Mouse (Mus musculus): ENCODE data around the gene Tnr. TPM values are rescaled to one million over a fixed set of nuclear protein-coding genes. Genes with fewer than 3 reads are reported as not detected.

Gene Tnr
- polyA plus RNA-seq, 1 experiment: 0.03 TPM

DNA sequence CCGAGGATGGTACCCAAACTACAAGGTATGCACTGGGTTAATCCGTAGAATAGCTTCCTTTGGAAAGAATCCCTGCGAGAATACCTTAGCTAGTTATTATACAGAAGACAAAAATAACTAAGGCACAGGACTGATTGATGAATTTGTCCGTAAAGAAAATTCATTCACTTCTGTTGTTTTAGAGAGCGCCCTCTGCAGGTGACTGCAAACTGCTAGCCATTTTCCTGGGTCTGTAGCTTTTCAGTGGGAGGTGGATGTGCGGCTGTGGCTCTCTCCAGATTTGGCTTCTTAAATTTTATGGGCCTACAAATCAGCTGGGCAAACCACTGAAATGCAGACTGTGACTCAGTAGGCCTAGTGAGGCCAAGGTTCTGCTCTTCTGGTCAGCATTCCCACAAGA lies 42.5 kb downstream of the Tnr start:
- WGBS: 80% methylated on average over 6 of the region's 6 CpGs
- no peaks in the 10 kb centered on the region for H3K4me1 ChIP-seq (ENCODE audit: control insufficient read depth, insufficient read depth, low read length)
- no peak overlapping the region for H3K4me3 ChIP-seq (ENCODE audit: insufficient read depth, low read depth, low read length)
- no peak for TF ChIP-seq POLR2A (IDR thresholded peaks at IDR 0.05; ENCODE audit: low read depth, low read length)
- no peak for TF ChIP-seq CTCF (conservative IDR thresholded peaks at IDR 0.05; ENCODE audit: insufficient read depth, insufficient read length, low read depth, low read length)
- H3K36me3 ChIP-seq (ENCODE audit: control insufficient read depth, insufficient read depth, low read length): no peaks in the 10 kb centered on the region
- H3K27me3 ChIP-seq (replicated peaks; ENCODE audit: control insufficient read depth, insufficient read depth, low read length): no peaks in the 10 kb centered on the region
- no peak overlapping the region for H3K27ac ChIP-seq (ENCODE audit: insufficient read depth, low read depth, low read length)
- no peak for DNase-seq

- no peak for DNase-seq
- Histone ChIP-seq H3K27me3 (replicated peaks; ENCODE audit: control insufficient read depth, insufficient read depth, low read length) (no peaks in the 10 kb centered on the region), H3K4me3 (ENCODE audit: insufficient read depth, low read depth, low read length) (no peak overlapping the region), H3K36me3 (ENCODE audit: control insufficient read depth, insufficient read depth, low read length) (no peaks in the 10 kb centered on the region), H3K4me1 (ENCODE audit: control insufficient read depth, insufficient read depth, low read length) (no peaks in the 10 kb centered on the region), H3K27ac (ENCODE audit: insufficient read depth, low read depth, low read length) (no peak overlapping the region)
- TF ChIP-seq CTCF (conservative IDR thresholded peaks at IDR 0.05; ENCODE audit: insufficient read depth, insufficient read length, low read depth, low read length): no peak
- TF ChIP-seq POLR2A (IDR thresholded peaks at IDR 0.05; ENCODE audit: low read depth, low read length): no peak
- 67% methylated on average over 7 of the region's 7 CpGs for WGBS
Observed at GRCm38 (mm10) chr1:159567171-159567570, 43.6 kb downstream of the Tnr start.

DNA sequence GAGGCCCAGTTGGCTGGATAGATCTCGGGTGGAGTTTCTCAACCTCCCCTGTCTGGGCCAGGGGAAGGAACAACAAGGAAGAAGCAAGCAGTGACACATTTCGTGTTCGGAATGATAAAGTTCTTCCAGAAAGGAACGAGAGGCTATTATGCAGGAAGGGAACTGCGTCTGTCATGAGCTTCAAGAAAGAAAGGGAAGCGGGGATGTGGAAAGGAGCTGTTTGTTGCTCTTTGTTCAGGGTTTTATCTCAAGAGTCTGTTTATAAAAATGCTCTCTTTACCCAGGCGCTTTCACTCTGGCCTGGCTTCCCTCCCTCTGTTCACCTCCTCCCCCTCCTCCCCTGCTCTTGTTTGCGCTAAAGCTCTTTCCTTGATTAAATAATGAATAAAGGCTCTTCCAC lies 46.7 kb downstream of the Tnr start:
- 42% methylated on average over 8 of the region's 8 CpGs for WGBS
- Histone ChIP-seq H3K36me3 (ENCODE audit: control insufficient read depth, insufficient read depth, low read length) (no peaks in the 10 kb centered on the region), H3K27me3 (replicated peaks; ENCODE audit: control insufficient read depth, insufficient read depth, low read length) (no peaks in the 10 kb centered on the region), H3K4me1 (ENCODE audit: control insufficient read depth, insufficient read depth, low read length) (no peaks in the 10 kb centered on the region), H3K27ac (ENCODE audit: insufficient read depth, low read depth, low read length) (no peak overlapping the region), H3K4me3 (ENCODE audit: insufficient read depth, low read depth, low read length) (no peak overlapping the region)
- DNase-seq: no peak
- no peak for TF ChIP-seq CTCF (conservative IDR thresholded peaks at IDR 0.05; ENCODE audit: insufficient read depth, insufficient read length, low read depth, low read length)
- TF ChIP-seq POLR2A (IDR thresholded peaks at IDR 0.05; ENCODE audit: low read depth, low read length): no peak

GRCm38 (mm10) chr1:159570831-159571230 lies 47.3 kb downstream of the Tnr start:
- no peaks in the 10 kb centered on the region for H3K4me1 ChIP-seq (ENCODE audit: control insufficient read depth, insufficient read depth, low read length)
- H3K4me3 ChIP-seq (ENCODE audit: insufficient read depth, low read depth, low read length): no peak overlapping the region
- H3K27ac ChIP-seq (ENCODE audit: insufficient read depth, low read depth, low read length): no peak overlapping the region
- no peaks in the 10 kb centered on the region for H3K36me3 ChIP-seq (ENCODE audit: control insufficient read depth, insufficient read depth, low read length)
- WGBS: 70% methylated on average over 2 of the region's 2 CpGs
- no peak for TF ChIP-seq CTCF (conservative IDR thresholded peaks at IDR 0.05; ENCODE audit: insufficient read depth, insufficient read length, low read depth, low read length)
- TF ChIP-seq POLR2A (IDR thresholded peaks at IDR 0.05; ENCODE audit: low read depth, low read length): no peak
- H3K27me3 ChIP-seq (replicated peaks; ENCODE audit: control insufficient read depth, insufficient read depth, low read length): no peaks in the 10 kb centered on the region
- DNase-seq: no peak

GRCm38 (mm10) chr1:159571951-159572350 lies 48.4 kb downstream of the Tnr start:
- no peak overlapping the region for H3K4me3 ChIP-seq (ENCODE audit: insufficient read depth, low read depth, low read length)
- H3K27me3 ChIP-seq (replicated peaks; ENCODE audit: control insufficient read depth, insufficient read depth, low read length): no peaks in the 10 kb centered on the region
- 89% methylated on average over 3 of the region's 3 CpGs for WGBS
- H3K4me1 ChIP-seq (ENCODE audit: control insufficient read depth, insufficient read depth, low read length): no peaks in the 10 kb centered on the region
- H3K27ac ChIP-seq (ENCODE audit: insufficient read depth, low read depth, low read length): no peak overlapping the region
- DNase-seq: no peak
- no peaks in the 10 kb centered on the region for H3K36me3 ChIP-seq (ENCODE audit: control insufficient read depth, insufficient read depth, low read length)
- TF ChIP-seq POLR2A (IDR thresholded peaks at IDR 0.05; ENCODE audit: low read depth, low read length) (no peak), CTCF (conservative IDR thresholded peaks at IDR 0.05; ENCODE audit: insufficient read depth, insufficient read length, low read depth, low read length) (no peak)

DNA sequence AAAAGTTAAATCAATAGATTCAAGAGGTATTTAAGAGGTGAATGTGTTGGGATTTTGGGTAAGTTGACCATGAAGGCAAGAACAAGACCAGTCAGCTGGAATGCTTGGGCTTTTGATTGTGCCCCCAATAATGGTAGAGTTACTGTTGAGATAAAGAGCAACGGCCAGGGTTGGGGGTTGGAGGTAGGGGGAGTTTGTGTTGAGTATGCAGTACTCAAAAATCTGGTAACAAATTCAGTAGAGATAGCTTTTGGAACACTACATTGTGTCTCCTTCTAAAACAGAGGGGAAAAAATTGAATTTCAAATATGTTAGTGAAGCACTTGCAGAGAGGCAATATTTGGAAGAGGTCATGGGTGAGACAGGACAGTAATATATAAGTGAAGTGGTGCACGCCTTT lies 49.5 kb downstream of the Tnr start:
- Histone ChIP-seq H3K36me3 (ENCODE audit: control insufficient read depth, insufficient read depth, low read length) (no peaks in the 10 kb centered on the region), H3K27ac (ENCODE audit: insufficient read depth, low read depth, low read length) (no peak overlapping the region), H3K4me1 (ENCODE audit: control insufficient read depth, insufficient read depth, low read length) (no peaks in the 10 kb centered on the region), H3K4me3 (ENCODE audit: insufficient read depth, low read depth, low read length) (no peak overlapping the region), H3K27me3 (replicated peaks; ENCODE audit: control insufficient read depth, insufficient read depth, low read length) (no peaks in the 10 kb centered on the region)
- TF ChIP-seq POLR2A (IDR thresholded peaks at IDR 0.05; ENCODE audit: low read depth, low read length) (no peak), CTCF (conservative IDR thresholded peaks at IDR 0.05; ENCODE audit: insufficient read depth, insufficient read length, low read depth, low read length) (no peak)
- 73% methylated on average over 2 of the region's 2 CpGs for WGBS
- DNase-seq: no peak

GRCm38 (mm10) chr1:159574661-159575060 lies 51.1 kb downstream of the Tnr start:
- 87% methylated on average over 5 of the region's 5 CpGs for WGBS
- no peak overlapping the region for H3K27ac ChIP-seq (ENCODE audit: insufficient read depth, low read depth, low read length)
- no peak overlapping the region for H3K4me3 ChIP-seq (ENCODE audit: insufficient read depth, low read depth, low read length)
- H3K27me3 ChIP-seq (replicated peaks; ENCODE audit: control insufficient read depth, insufficient read depth, low read length): no peaks in the 10 kb centered on the region; the same call in 1 of the 2 replicates
- TF ChIP-seq CTCF (conservative IDR thresholded peaks at IDR 0.05; ENCODE audit: insufficient read depth, insufficient read length, low read depth, low read length) (no peak), POLR2A (IDR thresholded peaks at IDR 0.05; ENCODE audit: low read depth, low read length) (no peak)
- H3K36me3 ChIP-seq (ENCODE audit: control insufficient read depth, insufficient read depth, low read length): no peaks in the 10 kb centered on the region
- no peak for DNase-seq
- H3K4me1 ChIP-seq (ENCODE audit: control insufficient read depth, insufficient read depth, low read length): no peaks in the 10 kb centered on the region

DNA sequence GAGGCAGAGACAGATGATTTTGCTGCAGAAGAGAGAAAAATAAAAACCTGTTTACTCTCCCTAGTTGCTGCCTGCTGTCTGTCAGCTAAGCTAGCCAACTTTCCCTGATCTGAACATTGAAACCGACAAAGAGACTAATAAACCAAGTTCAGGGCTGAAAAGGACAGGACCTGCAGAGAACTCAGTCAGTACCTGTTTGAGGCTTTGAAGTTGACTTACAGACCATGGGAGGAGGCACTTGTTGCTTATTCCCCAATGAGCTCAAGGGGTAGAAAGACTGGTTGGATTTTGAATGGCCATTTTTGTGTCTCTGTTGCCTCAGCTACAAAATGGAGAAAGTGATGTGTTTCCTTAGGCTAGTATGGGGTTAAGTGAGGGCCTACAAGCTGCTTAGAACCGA lies 52.7 kb downstream of the Tnr start:
- no peak for TF ChIP-seq POLR2A (IDR thresholded peaks at IDR 0.05; ENCODE audit: low read depth, low read length)
- TF ChIP-seq CTCF (conservative IDR thresholded peaks at IDR 0.05; ENCODE audit: insufficient read depth, insufficient read length, low read depth, low read length): no peak
- 58% methylated on average over 2 of the region's 2 CpGs for WGBS
- H3K4me1 ChIP-seq (ENCODE audit: control insufficient read depth, insufficient read depth, low read length): no peaks in the 10 kb centered on the region

More for the DNA sequence above, 52.7 kb downstream of the Tnr start:
- Histone ChIP-seq H3K4me3 (ENCODE audit: insufficient read depth, low read depth, low read length) (no peak overlapping the region), H3K27ac (ENCODE audit: insufficient read depth, low read depth, low read length) (no peak overlapping the region), H3K27me3 (replicated peaks; ENCODE audit: control insufficient read depth, insufficient read depth, low read length) (no peaks in the 10 kb centered on the region; the same call in 1 of the 2 replicates), H3K36me3 (ENCODE audit: control insufficient read depth, insufficient read depth, low read length) (no peaks in the 10 kb centered on the region)
- DNase-seq: no peak
